Mouse (Mus musculus): Measurements from ENCODE around the gene Pcdh15.

- TF ChIP-seq POLR2A (IDR thresholded peaks at IDR 0.05; ENCODE audit: borderline replicate concordance, low read depth, low read length) (no peak), CTCF (IDR thresholded peaks at IDR 0.05; ENCODE audit: low read depth, low read length) (no peak)
Observed at GRCm38 (mm10) chr10:73984057-73984456, 884.9 kb downstream of the Pcdh15 start.

All from bone marrow macrophage, adult 2 months (primary cell).